Mouse (Mus musculus) limb, embryonic 14.5 days (tissue): ENCODE measurements at regions not wholly inside any gene's neighbourhood (a gene's known extent, or its start where the extent isn't known, plus 50 kb on each side); places are given as distances from the start of the nearest gene placed in this dataset.

Source experiments
- ATAC-seq: fragments of 200-750 bp; cut with Nextera tagmentation; 2 replicates; pipeline ENCODE4 v1.8.0; 2017; ENCODE audit warnings: low read depth, moderate number of reproducible peaks, moderate TSS enrichment; ENCODE audit not compliant: low FRiP score
- DNase-seq: peaks from one replicate; pipeline ENCODE4 v3.0.0-alpha.2; 2015; ENCODE audit warnings: low spot score
- H3K27ac ChIP-seq: fragments of 300-500 bp; sonication (generic); replicated peaks from 2 replicates; pipeline ENCODE4 v1.5.1; 2014; ENCODE audit warnings: low read depth, mild to moderate bottlenecking, low read length, moderate library complexity, mixed read lengths
- H3K27me3 ChIP-seq: fragments of 300-500 bp; sonication (generic); 2 replicates; pipeline ENCODE4 v1.6.1; 2014; ENCODE audit warnings: low read length, mixed read lengths; ENCODE audit not compliant: control insufficient read depth, insufficient read depth
- H3K36me3 ChIP-seq: fragments of 300-500 bp; sonication (generic); 2 replicates; pipeline ENCODE4 v1.6.1; 2014; ENCODE audit warnings: mild to moderate bottlenecking, low read length, moderate library complexity, mixed read lengths; ENCODE audit not compliant: control insufficient read depth, insufficient read depth
- H3K4me1 ChIP-seq: fragments of 300-500 bp; sonication (generic); 2 replicates; pipeline ENCODE4 v1.6.1; 2014; ENCODE audit warnings: antibody characterized with exemption, low read length, mixed read lengths; ENCODE audit not compliant: control insufficient read depth, insufficient read depth
- H3K4me2 ChIP-seq: fragments of 300-500 bp; sonication (generic); replicated peaks from 2 replicates; pipeline ENCODE4 v1.6.1; 2014; ENCODE audit warnings: low read depth, mild to moderate bottlenecking, low read length, moderate library complexity; ENCODE audit not compliant: severe bottlenecking
- H3K4me3 ChIP-seq: fragments of 300-500 bp; sonication (generic); replicated peaks from 2 replicates; pipeline ENCODE4 v1.5.1; 2014; ENCODE audit warnings: low read length
- H3K9ac ChIP-seq: fragments of 300-500 bp; sonication (generic); 2 replicates; pipeline ENCODE4 v1.6.1; 2014; ENCODE audit warnings: mild to moderate bottlenecking, low read depth, low read length, moderate library complexity; ENCODE audit not compliant: severe bottlenecking
- H3K9me3 ChIP-seq: fragments of 300-500 bp; sonication (generic); 2 replicates; pipeline ENCODE4 v1.6.1; 2016; ENCODE audit warnings: low read length; ENCODE audit not compliant: control insufficient read depth
- POLR2A ChIP-seq: fragments of 200-500 bp; IDR thresholded peaks from 2 replicates; pipeline ENCODE4 v1.8.0; 2012; ENCODE audit warnings: inconsistent platforms, mild to moderate bottlenecking, moderate library complexity, borderline replicate concordance; ENCODE audit not compliant: insufficient read depth, insufficient read length; ENCODE audit errors: extremely low read depth
- WGBS: fragments of 180-500 bp; shearing (Covaris S2); extraction: QIAGEN DNeasy Blood & Tissue Kit; methylation state at CpG from one replicate; pipeline ENCODE4 v1.1.7; 2014; 5-methylcytosine and 5-hydroxymethylcytosine counted together

- ATAC-seq: no peak
These were observed 598.2 kb downstream of the 9430069I07Rik start for GRCm38 (mm10) chr15:33759496-33759895.

GRCm38 (mm10) chr15:33758771-33759170 lies 598.9 kb downstream of the 9430069I07Rik start:
- Histone ChIP-seq H3K27ac (no peak overlapping the region), H3K4me3 (no peak overlapping the region), H3K4me2 (no peak overlapping the region), H3K4me1 (no peaks in the 10 kb centered on the region), H3K9ac (no peak overlapping the region), H3K27me3 (no peaks in the 10 kb centered on the region), H3K9me3 (no peaks in the 10 kb centered on the region), H3K36me3 (no peaks in the 10 kb centered on the region)
- no peak for TF ChIP-seq POLR2A
- 88% methylated on average over 1 of the region's 1 CpGs for WGBS
- DNase-seq (no peak), ATAC-seq (no peak)

More at GRCm38 (mm10) chr15:33759496-33759895, 598.2 kb downstream of the 9430069I07Rik start:
- no peak overlapping the region for H3K27ac ChIP-seq
- no peaks in the 10 kb centered on the region for H3K9me3 ChIP-seq
- no peak overlapping the region for H3K4me2 ChIP-seq
- H3K9ac ChIP-seq: no peak overlapping the region
- TF ChIP-seq POLR2A: no peak
- H3K36me3 ChIP-seq: no peaks in the 10 kb centered on the region
- WGBS: 60% methylated on average over 6 of the region's 6 CpGs
- H3K4me3 ChIP-seq: no peak overlapping the region
- DNase-seq: peak; percentile 28
- H3K27me3 ChIP-seq: no peaks in the 10 kb centered on the region
- no peaks in the 10 kb centered on the region for H3K4me1 ChIP-seq
